Mouse (Mus musculus) liver, embryonic 15.5 days (tissue): ENCODE results near the gene Git2. TPM values are rescaled to one million over a fixed set of nuclear protein-coding genes. Genes with fewer than 3 reads are reported as not detected.

ENCODE experiments used
- ATAC-seq: fragments of 200-750 bp; cut with Nextera tagmentation; 2 replicates; pipeline ENCODE4 v1.8.0; 2017; ENCODE audit warnings: moderate number of reproducible peaks, mild to moderate bottlenecking, moderate library complexity; ENCODE audit not compliant: insufficient read depth
- H3K27ac ChIP-seq: fragments of 300-500 bp; sonication (generic); replicated peaks from 2 replicates; pipeline ENCODE4 v1.5.1; 2015; ENCODE audit warnings: mild to moderate bottlenecking, inconsistent platforms
- H3K27me3 ChIP-seq: fragments of 300-500 bp; sonication (generic); 2 replicates; pipeline ENCODE4 v1.6.1; 2015; ENCODE audit warnings: mild to moderate bottlenecking, inconsistent platforms
- H3K36me3 ChIP-seq: fragments of 300-500 bp; sonication (generic); replicated peaks from 2 replicates; pipeline ENCODE4 v1.6.1; 2015; ENCODE audit warnings: moderate library complexity, mild to moderate bottlenecking, inconsistent platforms
- H3K4me1 ChIP-seq: fragments of 300-500 bp; sonication (generic); replicated peaks from 2 replicates; pipeline ENCODE4 v1.6.1; 2015; ENCODE audit warnings: inconsistent platforms
- H3K4me2 ChIP-seq: fragments of 300-500 bp; sonication (generic); 2 replicates; pipeline ENCODE4 v1.6.1; 2015; ENCODE audit warnings: moderate library complexity, mild to moderate bottlenecking, inconsistent platforms
- H3K4me3 ChIP-seq: fragments of 300-500 bp; sonication (generic); replicated peaks from 2 replicates; pipeline ENCODE4 v1.5.1; 2015; ENCODE audit warnings: mild to moderate bottlenecking, inconsistent platforms
- H3K9ac ChIP-seq: fragments of 300-500 bp; sonication (generic); 2 replicates; pipeline ENCODE4 v1.6.1; 2015; ENCODE audit warnings: moderate library complexity, mild to moderate bottlenecking, inconsistent platforms
- H3K9me3 ChIP-seq: fragments of 300-500 bp; sonication (generic); replicated peaks from 2 replicates; pipeline ENCODE4 v1.6.1; 2016; ENCODE audit warnings: inconsistent platforms
- WGBS: fragments of 180-500 bp; shearing (Covaris S2); methylation state at CpG from one replicate; pipeline ENCODE4 v1.1.7; 2015; ENCODE audit warnings: mixed read lengths; ENCODE audit not compliant: insufficient replicate concordance; 5-methylcytosine and 5-hydroxymethylcytosine counted together
- polyA plus RNA-seq: library from polyadenylated mRNA; unstranded; fragments of >200 nt; fragmentation: Nextera tagmentation; extraction: Ambion mirVana; gene quantifications from 2 replicates; pipeline ENCODE4 v1.2.1, GENCODE M21; 2015

Git2 gene
- polyA plus RNA-seq, 1 experiment from 2014 or later = 16.5 TPM

DNA sequence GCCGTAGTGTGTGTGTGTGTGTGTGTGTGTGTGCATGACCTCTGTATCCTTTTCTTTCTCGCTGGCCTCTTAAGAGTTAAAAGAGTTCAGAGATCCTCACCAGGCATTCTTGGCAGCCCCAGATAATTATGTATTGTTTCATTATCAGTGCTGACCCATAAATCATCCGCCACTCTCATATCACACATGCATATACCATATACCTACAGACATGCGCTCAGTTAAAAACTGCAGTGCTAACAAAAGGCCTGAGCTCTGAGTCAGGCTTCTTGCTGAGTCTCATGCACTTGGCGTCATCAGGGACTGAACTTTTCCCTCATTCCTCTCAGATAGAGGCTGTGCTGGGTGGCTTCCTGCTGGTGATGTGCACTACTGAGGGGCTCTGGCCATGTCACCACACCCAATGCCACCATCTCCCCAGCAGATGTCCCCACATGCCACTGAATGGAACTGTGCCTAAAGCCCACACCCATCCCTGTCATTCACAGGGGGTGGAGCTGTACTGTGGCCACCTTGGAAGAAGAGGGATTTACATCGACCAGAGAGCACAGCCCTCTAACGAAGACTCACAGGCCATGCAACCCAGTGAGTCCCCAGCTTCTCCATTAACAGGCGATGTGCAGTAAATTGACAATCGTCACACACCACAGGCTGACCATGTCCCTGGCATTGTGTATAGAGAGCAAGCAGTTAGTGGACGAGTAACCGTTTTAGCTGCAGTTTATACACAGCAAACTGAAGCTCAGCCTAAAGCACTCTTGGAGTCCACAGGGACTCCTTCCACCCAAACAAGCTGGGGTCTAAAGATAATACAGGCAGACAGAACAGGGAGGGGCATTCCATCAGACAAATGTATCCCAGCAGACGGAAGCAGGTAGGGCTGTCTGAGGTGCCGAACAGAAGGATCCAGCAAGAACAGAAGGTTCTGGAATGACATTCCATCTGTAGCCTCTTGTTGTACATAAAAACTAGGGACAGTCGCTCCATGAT lies 72.6 kb downstream of the Git2 start:
- Histone ChIP-seq H3K27ac (peak overlapping the region; percentile 42; the same call in 1 of the 2 replicates), H3K36me3 (no peaks in the 10 kb centered on the region), H3K4me3 (no peak overlapping the region), H3K27me3 (no peaks in the 10 kb centered on the region), H3K4me2 (peak overlapping the region; percentile 18; the same call in 1 of the 2 replicates), H3K9me3 (no peaks in the 10 kb centered on the region), H3K4me1 (peaks cover 15% of the 10 kb centered on the region), H3K9ac (no peak overlapping the region)
- ATAC-seq = peak; percentile 72
- 32% methylated on average over 14 of the region's 14 CpGs for WGBS

DNA sequence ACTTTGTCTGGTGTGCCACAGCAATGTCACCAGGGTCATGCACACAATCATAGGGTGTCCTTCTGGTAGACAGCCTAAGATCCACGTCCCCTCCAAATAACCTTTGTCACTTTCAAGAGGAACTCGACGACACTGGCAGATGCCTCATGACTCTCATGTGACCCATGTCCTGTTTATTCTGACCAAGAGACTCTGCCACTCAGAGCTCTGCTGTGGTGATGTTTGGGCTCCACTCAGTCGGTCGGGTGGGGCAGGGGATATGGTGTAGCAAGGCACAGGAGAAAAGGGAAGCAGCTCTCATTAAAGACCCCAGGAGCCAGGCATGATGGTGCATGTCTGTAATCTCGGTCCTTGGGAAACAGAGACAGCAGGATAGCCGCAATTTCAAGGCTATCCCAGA lies 76.3 kb downstream of the Git2 start:
- no peak overlapping the region for H3K9ac ChIP-seq
- peak overlapping the region; percentile 20; the same call in 1 of the 2 replicates for H3K4me2 ChIP-seq
- H3K4me1 ChIP-seq = peaks cover 12% of the 10 kb centered on the region
- H3K9me3 ChIP-seq = no peaks in the 10 kb centered on the region
- 18% methylated on average over 7 of the region's 7 CpGs for WGBS
- ATAC-seq = 0 out of 2 replicates have a peak, but pooled peaks have one; percentile 16
- no peak overlapping the region for H3K27ac ChIP-seq
- peaks cover 5% of the 10 kb centered on the region; the same call in 1 of the 2 replicates for H3K27me3 ChIP-seq
- no peak overlapping the region for H3K4me3 ChIP-seq
- H3K36me3 ChIP-seq = no peaks in the 10 kb centered on the region

DNA sequence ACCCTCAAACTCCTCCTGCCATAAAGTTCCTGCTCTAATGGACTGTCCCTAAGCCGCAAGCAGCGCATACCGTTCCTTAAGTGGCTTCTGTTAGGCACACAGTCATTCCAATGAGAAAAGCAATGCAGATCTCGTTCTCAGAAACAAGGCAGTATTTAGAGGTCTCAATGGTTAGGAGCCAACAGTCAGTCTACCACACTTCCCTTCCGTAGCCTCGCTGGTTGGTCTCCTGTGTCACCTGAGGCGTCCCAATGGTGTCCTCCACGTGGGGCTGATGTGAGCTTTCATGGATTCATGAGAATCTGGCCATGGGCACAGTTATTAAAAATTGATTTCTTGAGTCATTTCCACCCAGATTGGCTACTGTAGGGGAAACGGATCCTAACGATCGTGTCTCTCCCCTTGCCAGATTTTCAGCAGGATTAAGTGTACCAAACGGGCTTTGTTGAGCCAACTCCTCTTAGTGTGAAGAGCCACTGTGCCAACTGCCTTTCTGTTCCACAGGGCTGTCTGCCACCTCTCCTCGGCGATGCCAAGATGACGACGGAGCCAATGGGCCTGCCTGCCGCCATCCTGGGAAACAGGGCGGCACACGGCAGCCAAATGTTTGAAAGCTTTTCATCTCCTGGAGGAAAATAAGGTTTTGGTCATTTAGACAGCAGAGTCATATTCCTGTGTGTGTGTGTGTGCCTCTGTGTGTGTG lies 77.1 kb downstream of the Git2 start:
- 78% methylated on average over 19 of the region's 19 CpGs for WGBS
- no peak for ATAC-seq

DNA sequence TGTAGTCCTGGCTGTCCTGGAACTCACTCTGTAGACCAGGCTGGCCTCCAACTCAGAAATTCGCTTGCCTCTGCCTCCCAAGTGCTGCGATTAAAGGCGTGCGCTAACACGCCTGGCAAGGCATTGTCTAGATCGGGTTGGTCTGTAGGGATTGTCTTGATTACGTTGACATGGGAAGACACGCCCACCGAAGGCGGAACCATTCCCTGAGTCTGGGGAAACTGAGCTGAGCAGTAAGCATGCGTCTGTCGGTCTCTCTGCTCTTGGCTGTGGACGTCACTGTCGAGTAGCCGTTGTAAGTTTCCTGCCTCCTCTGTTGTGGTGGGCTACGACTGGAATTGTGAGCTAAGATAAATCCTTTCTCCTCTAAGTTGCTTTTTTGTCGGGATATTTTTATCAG lies 78.4 kb downstream of the Git2 start:
- H3K4me2 ChIP-seq = no peak overlapping the region
- WGBS = 58% methylated on average over 17 of the region's 17 CpGs
- ATAC-seq = no peak
- H3K36me3 ChIP-seq = no peaks in the 10 kb centered on the region
- no peak overlapping the region for H3K9ac ChIP-seq
- H3K9me3 ChIP-seq = no peaks in the 10 kb centered on the region
- H3K27me3 ChIP-seq = peaks cover 21% of the 10 kb centered on the region
- peaks cover 1% of the 10 kb centered on the region; the same call in 1 of the 2 replicates for H3K4me1 ChIP-seq
- no peak overlapping the region for H3K4me3 ChIP-seq
- no peak overlapping the region for H3K27ac ChIP-seq

More for the DNA sequence above, 77.1 kb downstream of the Git2 start:
- Histone ChIP-seq H3K27me3 (peaks cover 13% of the 10 kb centered on the region), H3K4me2 (no peak overlapping the region), H3K36me3 (no peaks in the 10 kb centered on the region), H3K27ac (no peak overlapping the region), H3K9me3 (no peaks in the 10 kb centered on the region), H3K4me3 (no peak overlapping the region), H3K9ac (no peak overlapping the region), H3K4me1 (peaks cover 10% of the 10 kb centered on the region)

DNA sequence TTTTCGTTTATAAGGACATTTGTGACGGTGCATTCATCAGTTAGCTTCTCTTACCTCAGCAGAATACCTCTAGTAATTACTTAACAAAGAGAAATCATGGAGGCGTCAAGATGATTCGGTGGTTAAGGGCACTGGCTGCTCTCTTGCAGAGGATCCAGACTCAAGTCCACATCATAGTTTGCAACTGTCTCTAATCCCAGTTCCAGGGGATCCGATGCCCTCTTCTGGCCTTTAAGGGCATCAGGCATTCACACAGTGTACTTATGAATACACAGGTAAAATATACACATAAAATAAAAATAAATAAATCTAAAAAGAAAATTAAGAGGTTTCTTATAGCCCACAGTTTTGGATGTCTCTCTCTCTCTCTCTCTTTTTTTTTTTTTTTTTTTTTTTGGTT lies 79.5 kb downstream of the Git2 start:
- no peaks in the 10 kb centered on the region for H3K36me3 ChIP-seq
- no peak for ATAC-seq
- H3K9ac ChIP-seq = no peak overlapping the region
- H3K9me3 ChIP-seq = no peaks in the 10 kb centered on the region
- H3K27me3 ChIP-seq = peaks cover 23% of the 10 kb centered on the region
- no peak overlapping the region for H3K27ac ChIP-seq
- no peak overlapping the region for H3K4me2 ChIP-seq
- H3K4me3 ChIP-seq = no peak overlapping the region
- peaks cover 9% of the 10 kb centered on the region for H3K4me1 ChIP-seq
- 52% methylated on average over 5 of the region's 5 CpGs for WGBS

DNA sequence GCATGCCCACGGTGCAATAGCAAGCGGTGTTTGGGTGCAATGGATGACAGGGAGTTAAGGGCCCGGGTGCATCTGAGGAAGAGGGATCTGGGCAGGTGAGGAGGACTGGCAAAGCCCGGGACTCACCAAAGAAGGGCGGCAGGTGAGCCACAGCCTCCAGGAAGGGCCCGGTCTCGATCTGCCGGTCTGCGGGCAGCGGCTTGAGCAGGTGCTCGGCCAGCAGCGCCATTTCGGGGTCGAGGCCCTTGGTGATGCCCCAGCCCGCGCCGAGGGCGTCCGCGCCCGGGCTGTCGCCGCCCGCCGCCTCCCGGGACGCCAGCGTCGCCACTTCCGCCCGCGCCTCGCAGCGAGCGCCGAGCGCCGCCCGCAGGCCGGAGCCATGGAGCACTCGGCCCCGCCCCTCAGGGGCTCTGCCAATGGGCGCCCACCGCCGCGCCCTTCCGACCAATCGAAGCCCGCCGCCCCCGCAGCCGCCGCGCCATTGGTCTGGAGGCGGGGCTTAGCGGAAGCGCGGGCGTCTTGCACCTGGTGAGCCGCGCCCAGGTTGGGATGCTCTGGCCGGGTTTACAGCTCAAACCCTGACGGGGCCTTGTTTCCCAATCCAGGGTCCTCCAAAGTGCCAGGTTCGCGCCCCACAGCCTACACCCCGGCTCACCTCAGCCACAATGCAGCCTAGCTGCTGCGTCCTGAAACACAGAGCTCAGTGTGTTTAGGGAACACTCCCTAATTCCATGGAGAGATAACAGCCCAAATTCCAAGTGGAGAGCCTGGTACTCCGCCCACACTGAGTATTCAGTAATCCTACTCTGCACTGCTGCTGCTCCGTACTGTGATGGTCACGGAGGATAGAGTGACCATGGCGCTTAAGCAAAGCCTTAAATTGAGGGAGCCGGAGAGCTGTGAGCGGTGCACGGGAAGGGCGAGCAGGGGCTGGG lies 84.4 kb downstream of the Git2 start, which contains the start of gene Gltp:
Gltp (minus strand) TSS at position 352 of the 935 bp plus-strand sequence.
- 3% methylated on average over 75 of the region's 75 CpGs for WGBS
- Histone ChIP-seq H3K4me3 (peak within 1 kb of the TSS; percentile 80), H3K9me3 (no peaks in the 10 kb centered on the region), H3K27ac (peak within 1 kb of the TSS; percentile 68), H3K36me3 (no peaks in the 10 kb centered on the region), H3K4me1 (peaks cover 48% of the 10 kb centered on the region), H3K9ac (peak within 1 kb of the TSS; percentile 89), H3K4me2 (peak within 1 kb of the TSS; percentile 100), H3K27me3 (peaks cover 23% of the 10 kb centered on the region)
- peak; percentile 96 for ATAC-seq

DNA sequence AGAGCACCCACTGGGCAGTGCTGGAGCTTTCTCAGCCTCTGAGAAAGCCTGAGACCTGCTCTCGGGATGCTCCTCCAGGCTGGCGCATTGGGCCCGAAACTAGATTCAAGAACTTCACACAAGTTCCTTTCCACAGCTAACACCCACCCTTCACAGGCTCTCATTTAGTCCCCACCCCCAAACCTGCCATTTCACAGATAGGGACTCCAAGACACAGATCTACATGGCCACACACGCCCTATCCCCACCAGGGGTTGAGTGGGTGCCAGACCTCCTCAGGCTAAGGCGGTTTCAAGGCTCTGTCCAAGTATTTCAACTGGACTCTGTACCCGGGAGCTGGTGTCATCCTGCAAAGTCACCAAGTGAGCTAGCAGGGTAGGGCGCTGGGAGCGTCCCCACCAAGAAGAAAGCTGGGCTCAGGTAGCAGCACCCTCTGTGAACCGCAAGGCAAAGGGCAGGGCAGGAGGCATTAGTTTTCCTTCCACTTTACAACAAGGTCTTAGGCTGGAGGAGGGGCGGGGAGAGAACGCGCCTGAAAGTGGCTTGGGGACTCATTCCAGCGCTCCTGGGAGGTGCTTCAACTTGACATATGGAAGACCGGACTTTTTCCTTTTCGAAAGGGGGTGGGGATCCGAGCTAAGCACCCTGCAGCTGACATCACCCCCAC lies 85.5 kb downstream of the Git2 start:
- peak overlapping the region; percentile 80 for H3K4me3 ChIP-seq
- WGBS = 12% methylated on average over 16 of the region's 16 CpGs
- ATAC-seq = no peak
- H3K27me3 ChIP-seq = peaks cover 23% of the 10 kb centered on the region
- H3K36me3 ChIP-seq = no peaks in the 10 kb centered on the region
- H3K27ac ChIP-seq = peak overlapping the region; percentile 68
- H3K4me2 ChIP-seq = peak overlapping the region; percentile 100
- peak overlapping the region; percentile 89 for H3K9ac ChIP-seq
- H3K9me3 ChIP-seq = no peaks in the 10 kb centered on the region
- H3K4me1 ChIP-seq = peaks cover 48% of the 10 kb centered on the region

DNA sequence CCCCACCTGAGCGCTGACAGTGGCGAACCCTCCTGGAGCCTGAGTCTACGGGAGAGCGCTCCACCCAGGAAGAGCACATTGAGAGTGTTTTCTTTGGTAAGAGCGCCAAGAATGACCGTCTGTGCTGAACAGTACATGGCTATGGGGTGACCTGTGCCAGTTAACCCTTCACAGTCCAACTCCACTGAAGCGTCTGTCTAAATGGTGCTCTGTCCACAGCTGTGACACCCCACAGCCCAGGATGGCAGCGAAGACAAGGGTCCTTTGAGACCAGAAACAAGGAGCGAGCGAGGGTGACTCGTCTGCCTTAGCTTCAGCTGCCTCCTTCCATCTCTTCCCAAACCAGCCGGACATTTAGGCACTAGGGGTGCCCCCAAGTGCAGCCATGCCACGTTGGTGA lies 86.6 kb downstream of the Git2 start:
- Histone ChIP-seq H3K4me3 (no peak overlapping the region), H3K27me3 (peaks cover 15% of the 10 kb centered on the region), H3K36me3 (no peaks in the 10 kb centered on the region), H3K9me3 (no peaks in the 10 kb centered on the region), H3K4me1 (peaks cover 48% of the 10 kb centered on the region), H3K4me2 (no peak overlapping the region), H3K27ac (no peak overlapping the region), H3K9ac (no peak overlapping the region)
- 81% methylated on average over 13 of the region's 13 CpGs for WGBS
- no peak for ATAC-seq

DNA sequence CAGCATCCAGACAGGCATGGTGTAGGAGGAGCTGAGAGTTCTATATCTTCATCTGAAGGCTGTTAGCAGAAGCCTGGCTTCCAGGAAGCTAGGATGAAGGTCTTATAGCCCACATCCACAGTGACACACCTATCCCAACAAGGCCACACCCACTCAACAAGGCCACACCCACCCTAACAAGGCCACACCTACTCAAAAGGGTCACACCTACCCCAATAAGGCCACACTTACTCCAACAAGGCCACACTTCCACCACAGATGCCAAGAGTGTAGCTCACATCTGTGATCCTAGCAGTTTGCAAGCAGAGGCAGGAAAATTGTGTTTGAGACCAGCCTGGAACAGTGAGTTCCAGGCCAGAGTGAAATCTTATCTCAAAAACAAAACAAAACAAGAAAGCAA lies 87.4 kb downstream of the Git2 start:
- no peak for ATAC-seq
- H3K4me1 ChIP-seq = peaks cover 48% of the 10 kb centered on the region
- H3K4me3 ChIP-seq = no peak overlapping the region
- peaks cover 9% of the 10 kb centered on the region for H3K27me3 ChIP-seq
- H3K9me3 ChIP-seq = no peaks in the 10 kb centered on the region
- H3K9ac ChIP-seq = no peak overlapping the region
- no peak overlapping the region for H3K4me2 ChIP-seq
- H3K36me3 ChIP-seq = no peaks in the 10 kb centered on the region
- H3K27ac ChIP-seq = no peak overlapping the region

DNA sequence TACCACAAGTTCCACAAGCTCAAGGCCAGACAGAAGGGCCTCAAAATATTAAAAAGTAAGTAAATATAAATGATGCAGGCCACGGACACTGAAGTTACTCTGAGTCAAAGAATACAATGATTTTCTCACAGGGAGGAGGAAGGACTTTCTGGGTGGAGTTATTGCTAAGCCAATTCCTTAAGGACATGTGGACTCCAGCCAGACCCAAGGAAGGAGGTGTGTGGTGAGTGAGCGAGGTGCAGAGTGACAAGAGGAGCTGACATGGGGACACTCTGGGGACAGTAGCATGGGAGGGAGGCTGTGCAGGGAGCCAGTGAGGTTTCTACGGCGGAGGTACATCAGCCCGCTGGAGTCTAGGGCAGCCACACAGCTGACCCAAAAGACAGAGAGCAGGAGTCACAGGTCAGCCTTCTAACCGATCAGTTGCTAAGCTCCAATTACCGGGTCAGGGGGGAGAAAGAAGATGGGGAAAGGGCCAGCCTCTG lies 88.5 kb downstream of the Git2 start:
- Histone ChIP-seq H3K27ac (no peak overlapping the region), H3K4me1 (peaks cover 45% of the 10 kb centered on the region), H3K27me3 (no peaks in the 10 kb centered on the region; the same call in 1 of the 2 replicates), H3K4me2 (no peak overlapping the region), H3K4me3 (no peak overlapping the region), H3K9me3 (no peaks in the 10 kb centered on the region), H3K36me3 (no peaks in the 10 kb centered on the region), H3K9ac (no peak overlapping the region)
- WGBS = 77% methylated on average over 7 of the region's 7 CpGs
- ATAC-seq = no peak
